Mouse (Mus musculus) ovary, adult 18-20 months (tissue): Measurements from ENCODE around the gene Iffo1.
"Not testable (repeated sequence)": the region's sequence is repeated elsewhere in the genome, so short reads cannot be mapped to it uniquely, and the experiment has no call there.

ENCODE experiments used
- DNase-seq: peaks from one replicate; pipeline ENCODE4 v3.0.0; 2022; ENCODE audit warnings: low spot score, mixed read lengths

Gene Iffo1

GRCm38 (mm10) chr6:125161971-125162370 lies 16.9 kb downstream of the Iffo1 start:
- DNase-seq: not testable (repeated sequence)

- not testable (repeated sequence) for DNase-seq
Observed at GRCm38 (mm10) chr6:125162615-125163305, 17.7 kb downstream of the Iffo1 start.

GRCm38 (mm10) chr6:125163801-125164657 lies 19.0 kb downstream of the Iffo1 start:
- no peak for DNase-seq

GRCm38 (mm10) chr6:125164672-125165327 lies 19.8 kb downstream of the Iffo1 start:
- peak; percentile 56 for DNase-seq

- DNase-seq: peak; percentile 96
Observed at GRCm38 (mm10) chr6:125165328-125165891, 20.4 kb downstream of the Iffo1 start.

- peak; percentile 84 for DNase-seq
Observed at GRCm38 (mm10) chr6:125166051-125166751, 21.2 kb downstream of the Iffo1 start, which contains the start of gene Gapdh. Gene Gapdh (minus strand): TSS chr6:125166467.

GRCm38 (mm10) chr6:125166861-125167650 lies 22.0 kb downstream of the Iffo1 start:
- DNase-seq: no peak

- DNase-seq: no peak
Observed at GRCm38 (mm10) chr6:125168086-125168485, 23.0 kb downstream of the Iffo1 start.

- DNase-seq: no peak
Observed at GRCm38 (mm10) chr6:125170194-125170593, 25.2 kb downstream of the Iffo1 start.

GRCm38 (mm10) chr6:125172474-125172873 lies 27.4 kb downstream of the Iffo1 start:
- DNase-seq: no peak

GRCm38 (mm10) chr6:125173256-125173655 lies 28.2 kb downstream of the Iffo1 start:
- no peak for DNase-seq

- DNase-seq: no peak
Observed at GRCm38 (mm10) chr6:125175469-125175868, 30.4 kb downstream of the Iffo1 start.

GRCm38 (mm10) chr6:125179601-125180000 lies 34.6 kb downstream of the Iffo1 start:
- no peak for DNase-seq

- DNase-seq: no peak
Observed at GRCm38 (mm10) chr6:125182133-125182532, 37.1 kb downstream of the Iffo1 start.

GRCm38 (mm10) chr6:125186203-125186602 lies 41.2 kb downstream of the Iffo1 start:
- DNase-seq: no peak

GRCm38 (mm10) chr6:125190816-125191215 lies 45.8 kb downstream of the Iffo1 start:
- no peak for DNase-seq

- peak; percentile 94 for DNase-seq
Observed at GRCm38 (mm10) chr6:125191332-125192015, 46.4 kb downstream of the Iffo1 start, which contains the start of the genes Ncapd2 and Mrpl51. Gene Ncapd2 (minus strand): TSS chr6:125191701. Gene Mrpl51 (plus strand): TSS chr6:125191801.

GRCm38 (mm10) chr6:125192016-125192714 lies 47.1 kb downstream of the Iffo1 start:
- peak; percentile 87 for DNase-seq

GRCm38 (mm10) chr6:125192841-125193240 lies 47.8 kb downstream of the Iffo1 start:
- DNase-seq: no peak
